Mouse (Mus musculus): ENCODE measurements around the gene Wdr38. TPM values are rescaled to one million over a fixed set of nuclear protein-coding genes. Genes with fewer than 3 reads are reported as not detected.

Wdr38 gene
- polyA plus RNA-seq (2015; fragmentation: Nextera tagmentation; extraction: Ambion mirVana) = 1.6 and 1.8 TPM in 2 replicates

DNA sequence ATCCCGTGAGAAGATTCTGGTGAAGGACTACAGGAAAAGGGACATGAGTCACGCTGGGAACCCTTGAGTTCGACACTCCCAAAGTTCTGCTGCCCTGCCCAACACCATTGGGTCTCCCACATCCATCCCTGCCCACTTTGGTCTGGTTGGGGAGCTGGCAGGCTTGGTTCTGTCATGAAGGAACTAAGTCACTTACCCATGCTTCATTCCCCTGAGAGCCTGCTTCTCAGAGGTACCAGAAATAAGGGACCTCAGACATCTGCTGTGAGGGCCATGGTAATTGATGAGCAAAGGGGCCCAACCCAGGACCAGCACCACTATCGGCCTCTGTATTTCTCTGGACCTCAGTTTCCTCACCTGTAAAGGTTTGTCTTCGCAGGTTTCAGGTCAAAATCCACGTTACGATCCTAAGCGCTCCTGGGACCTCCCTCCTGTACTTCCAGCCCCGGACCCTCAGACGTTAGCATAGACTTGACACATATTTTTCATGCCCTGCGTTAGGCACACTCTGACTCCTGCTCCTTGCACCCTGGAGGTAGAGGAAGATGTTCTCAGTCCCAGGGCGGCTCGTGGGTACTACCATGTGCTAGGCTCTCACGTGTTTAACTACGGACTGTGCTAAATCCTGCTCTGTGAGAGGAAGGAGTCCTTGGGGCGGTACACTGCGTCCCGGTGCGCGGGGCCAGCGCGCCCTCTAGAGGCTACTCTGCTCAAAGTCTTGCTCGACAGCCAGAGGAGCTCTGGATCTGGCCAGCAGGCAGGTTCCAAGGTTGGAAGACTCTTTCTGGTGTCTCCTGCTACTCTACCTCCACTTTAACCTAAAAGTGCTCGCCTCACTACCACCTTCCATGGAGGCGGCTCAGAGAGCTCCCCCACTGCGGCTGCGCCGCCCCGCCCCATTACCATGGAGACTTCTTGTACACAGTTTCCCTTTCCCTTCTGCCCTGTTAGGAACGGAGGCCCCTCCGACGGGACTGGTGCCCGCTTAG lies at the start of gene Wdr38:
Gene Wdr38, plus strand, starts transcription at position 91 of the 989 bp plus-strand sequence.
- H3K4me1 ChIP-seq = peaks cover 16% of the 10 kb centered on the region
- peak within 1 kb of the TSS; percentile 42 for H3K4me3 ChIP-seq (replicated peaks)
- ATAC-seq (ENCODE audit: low FRiP score) = peak; percentile 91
- H3K27me3 ChIP-seq (replicated peaks) = no peaks in the 10 kb centered on the region; the same call in 1 of the 2 replicates
- H3K27ac ChIP-seq (replicated peaks) = no peak within 1 kb of the TSS; the same call in 1 of the 2 replicates
- peaks cover 33% of the 10 kb centered on the region for H3K36me3 ChIP-seq
- H3K4me2 ChIP-seq = peak within 1 kb of the TSS; percentile 59
- peak within 1 kb of the TSS; percentile 50 for H3K9ac ChIP-seq (replicated peaks)
- WGBS = 15% methylated on average over 33 of the region's 33 CpGs
- H3K9me3 ChIP-seq (replicated peaks) = no peaks in the 10 kb centered on the region

DNA sequence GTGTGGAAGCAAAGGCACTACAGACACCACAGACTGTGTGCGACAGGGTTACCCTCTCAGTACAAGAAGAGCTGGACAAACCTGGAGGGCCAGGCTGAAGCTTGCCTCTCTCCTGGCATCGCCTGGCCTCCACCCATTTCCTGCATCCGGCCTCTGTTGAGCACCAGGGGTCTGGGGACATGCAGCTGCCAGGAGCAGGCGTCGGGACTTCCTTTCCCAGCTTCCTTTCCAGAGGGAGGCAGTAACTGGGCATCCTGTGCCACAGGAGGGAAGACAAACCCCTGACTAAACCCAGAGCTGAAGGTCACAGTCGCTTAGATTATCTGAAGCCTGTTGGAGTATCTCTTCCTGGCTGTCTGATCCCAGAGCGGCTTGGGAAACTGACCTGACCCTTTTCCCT lies 49.7 kb upstream of the Wdr38 start:
- H3K4me1 ChIP-seq = no peaks in the 10 kb centered on the region; the same call in 1 of the 2 replicates
- no peaks in the 10 kb centered on the region for H3K27me3 ChIP-seq (replicated peaks)
- ATAC-seq (ENCODE audit: low FRiP score) = no peak
- no peak overlapping the region for H3K4me3 ChIP-seq (replicated peaks)
- H3K9me3 ChIP-seq (replicated peaks) = no peaks in the 10 kb centered on the region
- H3K27ac ChIP-seq (replicated peaks) = no peak overlapping the region
- H3K4me2 ChIP-seq = no peak overlapping the region
- no peaks in the 10 kb centered on the region for H3K36me3 ChIP-seq
- no peak overlapping the region for H3K9ac ChIP-seq (replicated peaks)
- WGBS = 83% methylated on average over 7 of the region's 7 CpGs

DNA sequence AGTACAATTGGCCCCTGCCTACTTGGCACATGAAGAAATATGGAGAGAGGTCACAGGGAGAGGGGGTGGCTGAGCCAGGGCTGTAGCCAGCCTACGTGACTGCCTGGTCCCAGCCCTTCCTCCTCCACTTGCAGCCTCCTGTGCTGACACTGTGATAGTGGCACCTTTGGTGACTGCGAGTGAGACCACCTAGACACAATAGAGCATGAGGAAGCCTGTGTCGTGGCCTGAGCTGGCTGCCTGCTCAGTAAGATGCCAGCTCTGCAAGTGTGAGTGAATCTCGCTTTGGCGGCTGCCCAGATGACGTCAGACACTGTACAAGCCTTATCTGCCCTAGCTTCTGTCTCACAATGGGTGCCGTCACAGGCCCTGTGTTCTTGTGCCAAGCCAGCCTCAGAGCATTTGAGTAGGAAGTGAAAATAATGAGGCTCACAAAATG lies 47.0 kb upstream of the Wdr38 start:
- no peak overlapping the region for H3K9ac ChIP-seq (replicated peaks)
- no peaks in the 10 kb centered on the region for H3K9me3 ChIP-seq (replicated peaks)
- H3K4me2 ChIP-seq = no peak overlapping the region
- no peaks in the 10 kb centered on the region for H3K36me3 ChIP-seq
- peak; percentile 81 for ATAC-seq (ENCODE audit: low FRiP score)
- 65% methylated on average over 7 of the region's 7 CpGs for WGBS
- H3K4me1 ChIP-seq = peaks cover 3% of the 10 kb centered on the region; the same call in 1 of the 2 replicates
- H3K4me3 ChIP-seq (replicated peaks) = no peak overlapping the region
- H3K27ac ChIP-seq (replicated peaks) = peak overlapping the region; percentile 23; the same call in 1 of the 2 replicates
- H3K27me3 ChIP-seq (replicated peaks) = no peaks in the 10 kb centered on the region

DNA sequence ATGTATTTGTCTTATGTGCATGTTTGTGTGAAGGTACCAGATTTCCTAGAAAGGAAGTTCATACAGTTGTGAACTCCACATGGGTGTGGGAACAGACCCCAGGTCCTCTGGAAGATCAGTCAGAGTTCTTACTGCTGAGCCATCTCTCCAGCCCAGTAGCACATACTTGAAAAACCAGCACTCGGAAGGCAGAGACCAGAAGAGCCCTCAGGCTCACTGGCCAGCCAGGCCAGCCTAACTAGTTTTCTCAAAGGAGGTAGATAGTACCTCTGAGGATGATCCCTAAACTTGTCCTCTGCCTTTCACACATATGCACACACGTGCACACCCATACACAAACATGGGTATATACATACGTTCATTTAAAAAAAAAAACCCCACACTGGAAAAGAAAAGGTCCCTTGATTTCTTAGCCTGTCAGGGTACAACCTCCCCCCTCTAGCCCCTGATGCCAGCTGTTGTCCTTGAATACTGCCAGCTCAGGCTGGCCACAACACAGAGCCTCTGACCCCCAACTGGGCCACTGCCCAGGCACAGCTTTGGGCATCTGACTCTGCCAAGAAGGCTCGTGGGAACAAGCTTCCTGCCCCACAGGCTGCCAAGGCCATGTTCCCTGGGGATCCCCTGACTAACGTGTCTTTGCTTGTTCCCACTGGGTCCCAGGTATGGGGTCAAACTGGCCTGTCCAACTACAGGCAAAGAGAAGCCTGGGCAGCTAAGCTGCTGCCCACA lies 44.0 kb upstream of the Wdr38 start:
- Histone ChIP-seq H3K9me3 (replicated peaks) (no peaks in the 10 kb centered on the region), H3K27me3 (replicated peaks) (no peaks in the 10 kb centered on the region), H3K27ac (replicated peaks) (no peak overlapping the region), H3K4me3 (replicated peaks) (no peak overlapping the region), H3K4me2 (no peak overlapping the region), H3K36me3 (no peaks in the 10 kb centered on the region), H3K9ac (replicated peaks) (no peak overlapping the region), H3K4me1 (peaks cover 3% of the 10 kb centered on the region; the same call in 1 of the 2 replicates)
- 75% methylated on average over 5 of the region's 5 CpGs for WGBS
- ATAC-seq (ENCODE audit: low FRiP score) = no peak

DNA sequence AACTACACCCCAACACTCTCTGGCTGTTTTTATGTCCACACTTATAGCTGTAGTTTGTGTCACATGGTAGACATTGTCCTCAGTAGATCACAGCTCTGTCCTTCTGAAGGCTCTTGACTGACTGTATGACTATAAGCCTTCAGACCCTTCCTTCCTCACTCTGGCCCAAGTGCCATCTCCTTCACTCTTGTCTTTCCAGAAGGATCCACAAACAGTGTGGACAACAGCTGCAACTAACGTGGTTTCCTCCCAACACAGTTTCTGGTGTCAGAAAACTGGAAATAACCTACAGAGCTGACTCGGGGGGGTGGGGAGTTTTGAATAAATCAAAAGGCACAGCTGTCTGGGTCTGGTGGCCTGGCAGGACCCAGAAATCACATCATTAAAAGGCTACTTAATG lies 41.2 kb upstream of the Wdr38 start:
- H3K4me1 ChIP-seq = 0 out of 2 replicates have a peak, but pooled peaks cover 3% of the 10 kb centered on the region
- no peak overlapping the region for H3K9ac ChIP-seq (replicated peaks)
- ATAC-seq (ENCODE audit: low FRiP score) = no peak
- no peaks in the 10 kb centered on the region for H3K27me3 ChIP-seq (replicated peaks)
- no peak overlapping the region for H3K4me3 ChIP-seq (replicated peaks)
- no peak overlapping the region for H3K4me2 ChIP-seq
- H3K27ac ChIP-seq (replicated peaks) = no peak overlapping the region
- no peaks in the 10 kb centered on the region for H3K9me3 ChIP-seq (replicated peaks)
- 69% methylated on average over 2 of the region's 2 CpGs for WGBS
- H3K36me3 ChIP-seq = no peaks in the 10 kb centered on the region

DNA sequence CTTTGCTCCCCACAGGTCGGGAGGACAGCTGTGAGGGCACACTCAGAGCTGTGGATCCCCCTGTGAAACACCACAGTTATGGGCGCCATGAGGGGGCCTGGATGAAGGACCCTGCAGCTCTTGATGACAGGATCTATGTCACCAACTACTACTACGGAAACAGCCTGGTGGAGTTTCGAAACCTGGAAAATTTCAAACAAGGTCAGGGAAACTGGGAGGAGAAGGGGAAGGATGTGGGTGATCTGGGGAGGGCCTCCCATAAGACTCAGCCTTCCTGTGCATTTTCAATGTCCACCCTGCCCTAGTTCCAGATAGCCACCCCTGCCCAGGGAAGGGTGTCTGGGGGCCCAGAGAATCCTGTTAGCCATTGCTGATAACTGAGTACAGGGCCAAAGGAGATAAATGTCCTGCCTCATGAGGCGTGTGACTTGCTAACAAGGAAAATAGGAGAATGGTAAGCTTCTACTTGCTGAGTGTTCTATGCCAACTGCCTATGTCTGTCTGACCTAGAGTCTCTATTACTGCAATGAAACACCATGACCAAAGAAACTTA lies 39.5 kb upstream of the Wdr38 start:
- Histone ChIP-seq H3K27me3 (replicated peaks) (no peaks in the 10 kb centered on the region), H3K9ac (replicated peaks) (no peak overlapping the region), H3K4me1 (0 out of 2 replicates have a peak, but pooled peaks cover 3% of the 10 kb centered on the region), H3K36me3 (no peaks in the 10 kb centered on the region), H3K9me3 (replicated peaks) (no peaks in the 10 kb centered on the region), H3K4me3 (replicated peaks) (no peak overlapping the region), H3K4me2 (no peak overlapping the region), H3K27ac (replicated peaks) (no peak overlapping the region)
- 90% methylated on average over 5 of the region's 5 CpGs for WGBS
- ATAC-seq (ENCODE audit: low FRiP score) = no peak

DNA sequence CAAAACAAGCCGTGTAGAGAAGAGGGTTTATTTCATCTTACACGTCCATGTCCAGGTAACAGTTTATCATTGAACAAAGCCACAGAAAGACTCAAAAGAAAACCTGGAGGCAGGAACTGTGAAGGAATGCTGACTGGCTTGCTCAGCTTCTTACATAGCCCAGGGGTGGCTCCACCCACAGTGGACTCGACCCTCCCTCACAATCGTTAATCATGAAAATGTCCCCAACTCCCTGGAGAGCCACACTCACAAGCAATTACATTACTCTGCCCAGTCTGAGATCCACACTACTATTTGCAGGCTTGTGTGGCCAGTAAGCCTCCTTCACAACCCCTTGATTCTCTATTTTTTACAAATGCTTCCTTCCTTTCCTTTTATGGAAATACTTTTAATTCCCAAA lies 33.1 kb upstream of the Wdr38 start:
- Histone ChIP-seq H3K4me1 (peaks cover 3% of the 10 kb centered on the region), H3K9ac (replicated peaks) (no peak overlapping the region), H3K9me3 (replicated peaks) (no peaks in the 10 kb centered on the region), H3K4me3 (replicated peaks) (no peak overlapping the region), H3K36me3 (no peaks in the 10 kb centered on the region), H3K27me3 (replicated peaks) (no peaks in the 10 kb centered on the region), H3K27ac (replicated peaks) (0 out of 2 replicates have a peak overlapping the region, but pooled peaks have one; percentile 13), H3K4me2 (no peak overlapping the region)
- peak; percentile 47; the same call in 1 of the 2 replicates for ATAC-seq (ENCODE audit: low FRiP score)
- 21% methylated on average over 4 of the region's 4 CpGs for WGBS

DNA sequence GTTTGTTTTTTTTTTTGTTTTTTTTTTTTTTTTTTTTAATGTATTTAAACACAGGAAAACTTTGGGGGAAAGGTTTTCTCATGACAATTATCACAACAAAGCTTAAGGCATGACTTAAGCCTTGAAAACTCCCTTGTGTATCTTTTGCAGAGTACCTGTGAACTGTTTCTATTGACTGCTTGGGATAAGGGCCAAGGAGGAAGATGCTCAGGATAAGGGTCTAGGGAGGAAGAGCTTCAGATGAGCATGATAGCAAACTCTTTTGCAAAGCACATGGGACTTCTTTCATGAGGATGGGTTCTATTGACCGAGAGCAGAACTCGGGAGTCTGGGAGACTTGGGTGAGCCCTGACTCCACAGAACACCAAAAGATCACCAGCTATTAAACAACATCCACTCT lies 27.6 kb upstream of the Wdr38 start:
- no peak overlapping the region for H3K27ac ChIP-seq (replicated peaks)
- H3K27me3 ChIP-seq (replicated peaks) = no peaks in the 10 kb centered on the region
- H3K4me1 ChIP-seq = no peaks in the 10 kb centered on the region
- H3K36me3 ChIP-seq = no peaks in the 10 kb centered on the region
- no peaks in the 10 kb centered on the region for H3K9me3 ChIP-seq (replicated peaks)
- no peak overlapping the region for H3K4me3 ChIP-seq (replicated peaks)
- no peak overlapping the region for H3K4me2 ChIP-seq
- no peak overlapping the region for H3K9ac ChIP-seq (replicated peaks)
- no peak for ATAC-seq (ENCODE audit: low FRiP score)
- WGBS = 93% methylated on average over 2 of the region's 2 CpGs

DNA sequence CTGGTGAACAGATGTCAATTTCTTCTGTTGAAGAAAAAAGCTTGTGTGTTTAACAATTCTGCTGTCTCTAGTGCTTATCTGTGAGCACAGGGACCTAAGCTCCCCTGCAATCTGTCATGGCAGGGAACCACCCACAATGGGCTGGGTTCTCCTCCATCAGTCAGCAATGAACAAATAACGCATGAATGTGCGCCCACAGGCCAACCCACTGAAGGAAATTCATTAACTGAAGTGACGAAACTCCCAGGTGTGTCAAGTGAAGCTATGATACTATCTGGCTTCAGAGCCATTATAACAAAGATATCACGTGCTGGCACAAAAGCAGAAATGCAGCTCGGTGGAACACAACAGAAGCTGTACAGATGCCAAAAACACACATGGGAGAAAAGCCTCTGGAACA lies 27.2 kb upstream of the Wdr38 start:
- Histone ChIP-seq H3K4me3 (replicated peaks) (no peak overlapping the region), H3K27me3 (replicated peaks) (no peaks in the 10 kb centered on the region), H3K9ac (replicated peaks) (no peak overlapping the region), H3K4me2 (no peak overlapping the region), H3K4me1 (no peaks in the 10 kb centered on the region), H3K36me3 (no peaks in the 10 kb centered on the region), H3K9me3 (replicated peaks) (no peaks in the 10 kb centered on the region), H3K27ac (replicated peaks) (no peak overlapping the region)
- WGBS = 75% methylated on average over 5 of the region's 5 CpGs
- no peak for ATAC-seq (ENCODE audit: low FRiP score)

DNA sequence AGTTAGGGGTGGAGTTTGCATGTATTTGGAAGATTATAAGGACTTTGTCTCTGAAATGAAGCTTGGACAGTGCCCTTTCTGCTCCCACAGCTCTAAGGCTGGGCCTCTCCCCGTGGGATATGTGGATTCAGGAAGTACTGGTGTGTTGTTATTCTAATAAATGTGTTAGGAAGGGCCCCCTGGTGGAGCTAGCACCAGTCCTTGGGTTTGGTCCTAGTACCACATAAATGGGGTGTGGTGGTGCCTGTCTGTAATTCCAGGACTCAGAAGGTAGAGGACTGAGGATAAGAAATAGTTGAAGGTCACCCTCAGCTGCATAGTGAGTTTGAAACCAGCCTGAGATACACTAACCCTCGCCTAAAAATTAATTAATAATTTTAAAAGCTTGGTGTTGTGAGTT lies 24.1 kb upstream of the Wdr38 start:
- ATAC-seq (ENCODE audit: low FRiP score) = no peak
- Histone ChIP-seq H3K9me3 (replicated peaks) (no peaks in the 10 kb centered on the region), H3K9ac (replicated peaks) (no peak overlapping the region), H3K4me2 (no peak overlapping the region), H3K4me3 (replicated peaks) (no peak overlapping the region), H3K27ac (replicated peaks) (no peak overlapping the region), H3K4me1 (no peaks in the 10 kb centered on the region), H3K36me3 (no peaks in the 10 kb centered on the region), H3K27me3 (replicated peaks) (no peaks in the 10 kb centered on the region)
- 37% methylated on average over 2 of the region's 2 CpGs for WGBS

DNA sequence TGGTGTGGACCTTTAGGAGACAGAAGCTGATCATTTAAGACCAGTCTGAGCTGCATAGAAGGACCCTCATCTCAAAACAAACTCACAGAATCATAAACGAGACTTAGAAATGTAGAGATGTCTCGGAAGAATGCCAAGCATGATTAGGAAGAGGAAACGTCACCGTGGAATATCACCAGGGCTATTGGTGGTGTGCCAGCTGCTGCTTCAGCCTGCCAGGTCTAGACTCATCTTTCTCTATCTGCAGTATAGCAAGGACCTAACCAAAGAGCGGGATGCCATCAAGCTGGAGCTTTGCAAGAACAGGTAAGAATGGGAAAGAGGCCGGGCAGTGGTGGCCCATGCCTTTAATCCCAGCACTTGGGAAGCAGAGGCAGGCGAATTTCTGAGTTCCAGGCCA lies 23.6 kb upstream of the Wdr38 start:
- no peak overlapping the region for H3K4me2 ChIP-seq
- no peaks in the 10 kb centered on the region for H3K27me3 ChIP-seq (replicated peaks)
- H3K4me1 ChIP-seq = no peaks in the 10 kb centered on the region
- no peak overlapping the region for H3K4me3 ChIP-seq (replicated peaks)
- 77% methylated on average over 7 of the region's 7 CpGs for WGBS
- H3K27ac ChIP-seq (replicated peaks) = no peak overlapping the region
- no peak overlapping the region for H3K9ac ChIP-seq (replicated peaks)
- no peaks in the 10 kb centered on the region for H3K36me3 ChIP-seq
- no peak for ATAC-seq (ENCODE audit: low FRiP score)
- H3K9me3 ChIP-seq (replicated peaks) = no peaks in the 10 kb centered on the region

All from neural tube, embryonic 15.5 days (tissue).